Mouse (Mus musculus): ENCODE data around the gene Tnxb. TPM values are rescaled to one million over a fixed set of nuclear protein-coding genes. Genes with fewer than 3 reads are reported as not detected.

Gene Tnxb
- polyA plus RNA-seq, 1 experiment from 2014 or later, result 0.14 TPM

- Histone ChIP-seq H3K27ac (ENCODE audit: low read length) (no peak overlapping the region), H3K27me3 (ENCODE audit: control insufficient read depth, insufficient read depth, low read depth, low read length) (peaks cover 14% of the 10 kb centered on the region), H3K9ac (ENCODE audit: low read depth, low read length) (no peak overlapping the region), H3K9me3 (replicated peaks; ENCODE audit: control insufficient read depth, low read length, poor library complexity, severe bottlenecking) (no peaks in the 10 kb centered on the region), H3K36me3 (ENCODE audit: control insufficient read depth, insufficient read depth, low read length) (no peaks in the 10 kb centered on the region), H3K4me1 (ENCODE audit: control insufficient read depth, insufficient read depth, low read length) (no peaks in the 10 kb centered on the region), H3K4me3 (ENCODE audit: low read depth, low read length) (no peak overlapping the region), H3K4me2 (ENCODE audit: low read length) (no peak overlapping the region)
- no peak for ATAC-seq
- 38% methylated on average over 10 of the region's 11 CpGs for WGBS
Measured at GRCm38 (mm10) chr17:34660259-34660820, 10.0 kb upstream of the Tnxb start.

- H3K9me3 ChIP-seq (replicated peaks; ENCODE audit: control insufficient read depth, low read length, poor library complexity, severe bottlenecking), result no peaks in the 10 kb centered on the region
- H3K4me2 ChIP-seq (ENCODE audit: low read length), result peak overlapping the region; percentile 37
- H3K4me3 ChIP-seq (ENCODE audit: low read depth, low read length), result no peak overlapping the region
- H3K36me3 ChIP-seq (ENCODE audit: control insufficient read depth, insufficient read depth, low read length), result no peaks in the 10 kb centered on the region
- H3K27me3 ChIP-seq (ENCODE audit: control insufficient read depth, insufficient read depth, low read depth, low read length), result peaks cover 14% of the 10 kb centered on the region
- no peak for ATAC-seq
- H3K27ac ChIP-seq (ENCODE audit: low read length), result no peak overlapping the region
- no peaks in the 10 kb centered on the region for H3K4me1 ChIP-seq (ENCODE audit: control insufficient read depth, insufficient read depth, low read length)
- 9% methylated on average over 19 of the region's 19 CpGs for WGBS
- H3K9ac ChIP-seq (ENCODE audit: low read depth, low read length), result no peak overlapping the region
Measured at GRCm38 (mm10) chr17:34661121-34661591, 9.2 kb upstream of the Tnxb start.

GRCm38 (mm10) chr17:34662468-34662867 is 7.9 kb upstream of the Tnxb start:
- 88% methylated on average over 1 of the region's 1 CpGs for WGBS
- no peak for ATAC-seq
- Histone ChIP-seq H3K9ac (ENCODE audit: low read depth, low read length) (no peak overlapping the region), H3K4me3 (ENCODE audit: low read depth, low read length) (no peak overlapping the region), H3K36me3 (ENCODE audit: control insufficient read depth, insufficient read depth, low read length) (no peaks in the 10 kb centered on the region), H3K4me1 (ENCODE audit: control insufficient read depth, insufficient read depth, low read length) (no peaks in the 10 kb centered on the region), H3K4me2 (ENCODE audit: low read length) (no peak overlapping the region), H3K27me3 (ENCODE audit: control insufficient read depth, insufficient read depth, low read depth, low read length) (peaks cover 14% of the 10 kb centered on the region), H3K27ac (ENCODE audit: low read length) (no peak overlapping the region), H3K9me3 (replicated peaks; ENCODE audit: control insufficient read depth, low read length, poor library complexity, severe bottlenecking) (no peaks in the 10 kb centered on the region)

GRCm38 (mm10) chr17:34662978-34663377 is 7.4 kb upstream of the Tnxb start:
- Histone ChIP-seq H3K4me1 (ENCODE audit: control insufficient read depth, insufficient read depth, low read length) (no peaks in the 10 kb centered on the region), H3K9ac (ENCODE audit: low read depth, low read length) (no peak overlapping the region), H3K27ac (ENCODE audit: low read length) (no peak overlapping the region), H3K27me3 (ENCODE audit: control insufficient read depth, insufficient read depth, low read depth, low read length) (peaks cover 14% of the 10 kb centered on the region), H3K36me3 (ENCODE audit: control insufficient read depth, insufficient read depth, low read length) (no peaks in the 10 kb centered on the region), H3K9me3 (replicated peaks; ENCODE audit: control insufficient read depth, low read length, poor library complexity, severe bottlenecking) (no peaks in the 10 kb centered on the region), H3K4me3 (ENCODE audit: low read depth, low read length) (no peak overlapping the region), H3K4me2 (ENCODE audit: low read length) (no peak overlapping the region)
- WGBS, result 88% methylated on average over 8 of the region's 8 CpGs
- ATAC-seq, result no peak

- Histone ChIP-seq H3K9me3 (replicated peaks; ENCODE audit: control insufficient read depth, low read length, poor library complexity, severe bottlenecking) (no peaks in the 10 kb centered on the region), H3K36me3 (ENCODE audit: control insufficient read depth, insufficient read depth, low read length) (no peaks in the 10 kb centered on the region), H3K4me1 (ENCODE audit: control insufficient read depth, insufficient read depth, low read length) (no peaks in the 10 kb centered on the region), H3K4me3 (ENCODE audit: low read depth, low read length) (no peak overlapping the region), H3K27me3 (ENCODE audit: control insufficient read depth, insufficient read depth, low read depth, low read length) (peaks cover 14% of the 10 kb centered on the region), H3K27ac (ENCODE audit: low read length) (no peak overlapping the region), H3K9ac (ENCODE audit: low read depth, low read length) (no peak overlapping the region), H3K4me2 (ENCODE audit: low read length) (no peak overlapping the region)
- WGBS, result 61% methylated on average over 1 of the region's 1 CpGs
- ATAC-seq, result no peak
Measured at GRCm38 (mm10) chr17:34663558-34663957, 6.8 kb upstream of the Tnxb start.

GRCm38 (mm10) chr17:34664472-34664871 is 5.9 kb upstream of the Tnxb start:
- Histone ChIP-seq H3K4me1 (ENCODE audit: control insufficient read depth, insufficient read depth, low read length) (no peaks in the 10 kb centered on the region), H3K9me3 (replicated peaks; ENCODE audit: control insufficient read depth, low read length, poor library complexity, severe bottlenecking) (no peaks in the 10 kb centered on the region), H3K4me3 (ENCODE audit: low read depth, low read length) (no peak overlapping the region), H3K4me2 (ENCODE audit: low read length) (no peak overlapping the region), H3K27ac (ENCODE audit: low read length) (no peak overlapping the region), H3K36me3 (ENCODE audit: control insufficient read depth, insufficient read depth, low read length) (no peaks in the 10 kb centered on the region), H3K27me3 (ENCODE audit: control insufficient read depth, insufficient read depth, low read depth, low read length) (peaks cover 16% of the 10 kb centered on the region), H3K9ac (ENCODE audit: low read depth, low read length) (no peak overlapping the region)
- 73% methylated on average over 7 of the region's 7 CpGs for WGBS
- ATAC-seq, result no peak

GRCm38 (mm10) chr17:34671151-34672066 is 1.1 kb downstream of the Tnxb start:
- 5% methylated on average over 79 of the region's 93 CpGs for WGBS
- peak overlapping the region; percentile 43 for H3K4me3 ChIP-seq (ENCODE audit: low read depth, low read length)
- ATAC-seq, result peak; percentile 49; the same call in 1 of the 2 replicates
- no peaks in the 10 kb centered on the region for H3K9me3 ChIP-seq (replicated peaks; ENCODE audit: control insufficient read depth, low read length, poor library complexity, severe bottlenecking)
- H3K36me3 ChIP-seq (ENCODE audit: control insufficient read depth, insufficient read depth, low read length), result no peaks in the 10 kb centered on the region
- peaks cover 50% of the 10 kb centered on the region for H3K27me3 ChIP-seq (ENCODE audit: control insufficient read depth, insufficient read depth, low read depth, low read length)
- no peak overlapping the region for H3K27ac ChIP-seq (ENCODE audit: low read length)
- peaks cover 9% of the 10 kb centered on the region; the same call in 1 of the 2 replicates for H3K4me1 ChIP-seq (ENCODE audit: control insufficient read depth, insufficient read depth, low read length)
- peak overlapping the region; percentile 54 for H3K9ac ChIP-seq (ENCODE audit: low read depth, low read length)
- H3K4me2 ChIP-seq (ENCODE audit: low read length), result peak overlapping the region; percentile 69

- Histone ChIP-seq H3K9ac (ENCODE audit: low read depth, low read length) (no peak overlapping the region), H3K27ac (ENCODE audit: low read length) (no peak overlapping the region), H3K4me3 (ENCODE audit: low read depth, low read length) (peak overlapping the region; percentile 43), H3K4me1 (ENCODE audit: control insufficient read depth, insufficient read depth, low read length) (peaks cover 9% of the 10 kb centered on the region; the same call in 1 of the 2 replicates), H3K4me2 (ENCODE audit: low read length) (peak overlapping the region; percentile 69), H3K36me3 (ENCODE audit: control insufficient read depth, insufficient read depth, low read length) (no peaks in the 10 kb centered on the region), H3K9me3 (replicated peaks; ENCODE audit: control insufficient read depth, low read length, poor library complexity, severe bottlenecking) (no peaks in the 10 kb centered on the region), H3K27me3 (ENCODE audit: control insufficient read depth, insufficient read depth, low read depth, low read length) (peaks cover 50% of the 10 kb centered on the region)
- WGBS, result 33% methylated on average over 49 of the region's 49 CpGs
- 0 out of 2 replicates have a peak, but pooled peaks have one; percentile 11 for ATAC-seq
Measured at GRCm38 (mm10) chr17:34672246-34672792, 2.0 kb downstream of the Tnxb start.

- no peak overlapping the region for H3K4me3 ChIP-seq (ENCODE audit: low read depth, low read length)
- no peak overlapping the region for H3K27ac ChIP-seq (ENCODE audit: low read length)
- H3K36me3 ChIP-seq (ENCODE audit: control insufficient read depth, insufficient read depth, low read length), result no peaks in the 10 kb centered on the region
- 81% methylated on average over 7 of the region's 7 CpGs for WGBS
- no peak overlapping the region for H3K9ac ChIP-seq (ENCODE audit: low read depth, low read length)
- peaks cover 9% of the 10 kb centered on the region; the same call in 1 of the 2 replicates for H3K4me1 ChIP-seq (ENCODE audit: control insufficient read depth, insufficient read depth, low read length)
- H3K9me3 ChIP-seq (replicated peaks; ENCODE audit: control insufficient read depth, low read length, poor library complexity, severe bottlenecking), result no peaks in the 10 kb centered on the region
- no peak for ATAC-seq
- H3K4me2 ChIP-seq (ENCODE audit: low read length), result no peak overlapping the region
- H3K27me3 ChIP-seq (ENCODE audit: control insufficient read depth, insufficient read depth, low read depth, low read length), result peaks cover 50% of the 10 kb centered on the region
Measured at GRCm38 (mm10) chr17:34673139-34673538, 2.8 kb downstream of the Tnxb start.

All from midbrain, embryonic 16.5 days (tissue).